Mouse (Mus musculus): ENCODE results near the gene Als2. TPM values are rescaled to one million over a fixed set of nuclear protein-coding genes. Genes with fewer than 3 reads are reported as not detected.

Gene Als2
- polyA plus RNA-seq, 1 experiment from 2014 or later = 14.0 TPM

DNA sequence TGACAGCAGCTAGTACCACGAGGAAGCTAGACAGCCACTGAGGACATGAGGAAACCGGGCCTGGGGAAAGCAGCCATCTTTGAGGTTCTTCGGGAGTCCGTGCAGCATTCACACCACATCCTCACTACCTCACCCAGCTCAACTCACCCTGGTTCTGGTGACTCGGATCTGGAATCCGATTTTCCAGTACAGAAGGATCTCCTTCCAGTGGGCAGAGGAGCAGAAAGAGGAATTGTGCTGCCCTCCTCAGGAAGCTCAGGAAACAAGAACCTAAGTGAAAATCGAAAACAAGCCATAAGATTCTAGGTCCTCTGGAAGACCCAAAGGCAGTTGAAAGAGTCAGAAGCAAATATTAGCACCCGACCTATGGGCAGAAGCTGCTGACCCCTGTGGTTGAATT lies 66.7 kb downstream of the Als2 start:
- no peak for DNase-seq (ENCODE audit: low spot score)
- 77% methylated on average over 8 of the region's 8 CpGs for WGBS
- Histone ChIP-seq H3K27ac (no peak overlapping the region), H3K9me3 (no peaks in the 10 kb centered on the region), H3K4me3 (no peak overlapping the region), H3K27me3 (ENCODE audit: insufficient read depth, poor library complexity, severe bottlenecking) (no peaks in the 10 kb centered on the region), H3K36me3 (peaks cover 35% of the 10 kb centered on the region), H3K4me1 (peaks cover 8% of the 10 kb centered on the region)

DNA sequence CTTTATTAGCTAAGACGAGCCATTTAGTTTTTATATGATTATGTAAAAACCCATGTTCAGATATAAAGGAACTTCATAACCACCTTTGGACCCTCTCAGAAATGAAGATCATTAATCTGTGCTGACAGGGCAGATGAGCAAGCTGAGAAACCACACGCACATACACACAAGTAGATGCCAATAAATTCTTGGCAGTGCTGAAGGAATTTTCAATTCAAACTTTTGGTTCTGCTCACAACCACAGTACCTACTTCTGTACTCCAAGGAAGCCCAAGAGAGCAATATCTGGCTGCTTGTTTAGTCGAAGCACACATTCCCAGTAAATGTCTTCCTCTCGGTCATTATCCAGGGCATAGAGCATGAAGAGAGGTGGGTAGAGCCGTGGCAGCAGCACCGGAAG lies 67.4 kb downstream of the Als2 start:
- no peak for DNase-seq (ENCODE audit: low spot score)
- Histone ChIP-seq H3K9me3 (no peaks in the 10 kb centered on the region), H3K27me3 (ENCODE audit: insufficient read depth, poor library complexity, severe bottlenecking) (no peaks in the 10 kb centered on the region), H3K4me3 (no peak overlapping the region), H3K4me1 (peaks cover 8% of the 10 kb centered on the region), H3K36me3 (peaks cover 36% of the 10 kb centered on the region), H3K27ac (no peak overlapping the region)
- WGBS = 88% methylated on average over 6 of the region's 6 CpGs

DNA sequence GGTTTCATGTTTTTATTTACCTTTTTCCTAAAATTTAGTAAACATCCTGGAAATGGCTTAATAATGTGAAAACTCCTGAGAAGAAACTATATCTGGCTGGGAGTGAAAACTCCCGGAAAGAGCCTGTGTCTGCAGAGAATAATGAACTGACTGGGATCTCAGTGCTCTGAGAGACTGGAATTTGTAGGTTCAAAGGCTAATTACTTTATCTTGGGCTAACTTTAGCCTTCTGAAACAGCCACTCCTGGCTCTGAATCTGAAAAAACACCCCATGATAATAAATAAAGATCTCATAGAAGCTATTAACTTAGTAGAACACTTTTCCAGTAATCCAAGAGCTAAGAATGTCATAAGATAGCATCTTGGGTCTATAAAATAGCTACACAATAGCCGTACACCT lies 68.5 kb downstream of the Als2 start:
- no peak overlapping the region for H3K4me3 ChIP-seq
- DNase-seq (ENCODE audit: low spot score) = no peak
- peaks cover 39% of the 10 kb centered on the region for H3K36me3 ChIP-seq
- no peaks in the 10 kb centered on the region for H3K9me3 ChIP-seq
- H3K27me3 ChIP-seq (ENCODE audit: insufficient read depth, poor library complexity, severe bottlenecking) = no peaks in the 10 kb centered on the region
- WGBS = 65% methylated on average over 2 of the region's 2 CpGs
- H3K4me1 ChIP-seq = peaks cover 8% of the 10 kb centered on the region
- H3K27ac ChIP-seq = no peak overlapping the region

DNA sequence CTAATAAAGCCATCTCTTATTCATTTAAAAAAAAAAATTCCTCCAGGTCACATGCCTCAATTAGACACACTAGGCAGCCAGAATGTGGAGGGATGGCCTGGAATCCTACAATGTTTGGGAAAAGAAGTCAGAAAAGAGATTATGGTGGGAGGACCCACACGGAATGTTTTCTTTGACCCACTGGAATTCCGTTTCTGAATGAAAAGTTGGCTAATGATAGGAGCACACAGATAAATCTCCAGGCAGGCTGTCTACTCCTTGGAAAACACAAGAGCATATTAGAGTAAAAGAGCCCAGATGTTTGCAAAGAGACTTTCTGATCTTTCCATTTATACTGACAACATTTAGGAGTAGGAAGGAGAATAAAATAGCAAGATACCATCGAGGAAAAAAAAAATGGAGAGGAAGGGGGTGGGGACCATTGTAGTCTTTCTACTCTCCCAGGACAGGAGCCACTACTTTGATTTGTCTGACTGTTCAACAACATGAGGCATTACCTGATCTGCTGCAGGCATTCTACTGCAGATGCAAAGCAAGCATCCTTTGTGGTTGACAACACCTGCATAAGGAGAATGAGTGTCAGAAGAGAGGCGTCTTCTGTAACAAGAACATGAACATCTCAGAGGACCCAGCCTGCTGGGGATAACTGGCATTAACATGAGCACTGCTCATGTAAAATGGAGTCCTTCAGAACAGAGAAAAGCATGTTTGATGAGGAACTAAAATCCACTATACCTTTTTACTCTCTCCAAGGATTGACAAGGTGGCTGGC lies 69.2 kb downstream of the Als2 start:
- H3K9me3 ChIP-seq = no peaks in the 10 kb centered on the region
- H3K27ac ChIP-seq = no peak overlapping the region
- peaks cover 46% of the 10 kb centered on the region for H3K36me3 ChIP-seq
- H3K27me3 ChIP-seq (ENCODE audit: insufficient read depth, poor library complexity, severe bottlenecking) = no peaks in the 10 kb centered on the region
- WGBS = 66% methylated on average over 4 of the region's 4 CpGs
- no peak for DNase-seq (ENCODE audit: low spot score)
- H3K4me3 ChIP-seq = no peak overlapping the region
- H3K4me1 ChIP-seq = peaks cover 5% of the 10 kb centered on the region

DNA sequence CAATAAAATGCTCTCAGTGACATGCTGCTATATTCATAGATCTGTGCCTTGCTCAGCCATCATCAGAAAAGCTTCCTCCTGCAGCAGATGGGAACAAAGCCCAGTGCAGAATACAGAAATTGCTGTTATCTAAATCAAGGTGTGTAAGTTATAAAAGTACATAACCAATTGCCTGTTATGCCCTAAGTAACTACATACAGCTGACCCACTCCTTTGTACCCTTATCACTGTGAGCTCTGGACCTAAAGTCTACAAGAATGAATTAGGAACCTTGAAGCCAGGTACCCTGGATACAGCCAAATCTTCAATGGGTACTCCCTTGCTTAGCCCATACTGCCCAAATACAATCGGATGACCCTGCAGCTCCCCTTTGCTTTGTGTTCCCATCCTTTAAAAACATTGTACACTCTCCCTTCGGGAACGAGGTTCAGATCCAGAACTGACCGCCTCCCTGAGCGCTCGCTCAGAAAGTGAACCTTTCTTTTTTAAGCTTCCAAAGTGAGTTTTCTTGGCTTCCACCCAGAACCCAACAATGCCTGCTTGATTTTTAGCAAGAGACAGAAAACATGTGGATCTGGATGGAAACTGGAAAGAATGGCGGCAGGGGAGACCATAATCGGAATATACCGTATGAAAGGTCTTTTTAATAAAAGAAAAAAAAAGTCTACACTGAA lies 70.7 kb downstream of the Als2 start:
- 90% methylated on average over 9 of the region's 9 CpGs for WGBS
- no peak for DNase-seq (ENCODE audit: low spot score)
- H3K27ac ChIP-seq = no peak overlapping the region
- H3K4me1 ChIP-seq = no peaks in the 10 kb centered on the region
- peaks cover 52% of the 10 kb centered on the region for H3K36me3 ChIP-seq
- no peaks in the 10 kb centered on the region for H3K9me3 ChIP-seq
- no peak overlapping the region for H3K4me3 ChIP-seq
- no peaks in the 10 kb centered on the region for H3K27me3 ChIP-seq (ENCODE audit: insufficient read depth, poor library complexity, severe bottlenecking)

DNA sequence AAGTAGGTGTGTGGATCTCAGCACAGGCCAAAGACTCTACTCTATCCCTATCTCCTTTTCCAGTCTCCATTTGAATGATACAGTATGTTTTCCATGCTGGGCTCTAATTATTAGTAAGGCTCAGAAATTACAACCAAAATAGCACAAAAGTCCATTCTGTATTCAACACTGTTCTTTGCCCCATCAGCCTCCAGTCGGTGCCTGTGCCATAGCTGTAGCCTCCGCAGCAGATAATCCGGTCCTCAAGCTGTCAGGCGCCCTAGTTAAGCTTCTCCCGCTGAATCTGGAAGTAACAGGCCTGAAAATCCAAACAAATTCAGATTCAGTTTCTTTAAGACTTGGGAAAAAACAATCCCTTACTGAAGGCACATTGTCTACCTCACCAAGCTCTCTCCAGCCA lies 73.1 kb downstream of the Als2 start:
- H3K27me3 ChIP-seq (ENCODE audit: insufficient read depth, poor library complexity, severe bottlenecking) = no peaks in the 10 kb centered on the region
- no peak overlapping the region for H3K27ac ChIP-seq
- H3K4me3 ChIP-seq = no peak overlapping the region
- DNase-seq (ENCODE audit: low spot score) = no peak
- no peaks in the 10 kb centered on the region for H3K4me1 ChIP-seq
- WGBS = 62% methylated on average over 5 of the region's 5 CpGs
- H3K36me3 ChIP-seq = peaks cover 41% of the 10 kb centered on the region
- H3K9me3 ChIP-seq = no peaks in the 10 kb centered on the region

DNA sequence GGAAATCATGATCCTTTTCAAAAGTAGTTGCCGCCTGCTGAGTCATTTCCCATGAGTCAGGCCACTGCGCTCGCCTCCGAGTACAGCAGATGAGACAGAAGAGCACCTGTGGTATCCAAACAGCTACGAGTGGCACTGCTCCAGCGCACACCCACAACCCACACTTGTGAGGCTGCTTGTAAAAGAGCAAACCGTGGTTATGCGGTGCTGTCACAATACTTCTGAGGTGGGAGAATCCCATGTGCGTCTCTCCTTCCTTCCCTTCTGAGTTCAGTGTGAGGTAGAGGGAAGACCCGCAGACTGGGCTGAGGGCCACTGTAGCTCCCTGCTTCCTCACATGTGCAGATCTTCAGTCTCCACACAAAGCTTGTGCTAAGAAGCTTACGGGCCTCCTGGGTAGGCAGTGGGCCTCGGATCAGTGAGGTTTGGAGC lies 74.0 kb downstream of the Als2 start, which contains the start of gene Mpp4:
Mpp4 (minus strand) TSS at position 360 of the 432 bp plus-strand sequence.
- H3K4me3 ChIP-seq = no peak within 1 kb of the TSS
- no peaks in the 10 kb centered on the region for H3K4me1 ChIP-seq
- WGBS = 67% methylated on average over 12 of the region's 12 CpGs
- no peak within 1 kb of the TSS for H3K27ac ChIP-seq
- DNase-seq (ENCODE audit: low spot score) = no peak
- peaks cover 41% of the 10 kb centered on the region for H3K36me3 ChIP-seq
- H3K9me3 ChIP-seq = no peaks in the 10 kb centered on the region
- no peaks in the 10 kb centered on the region for H3K27me3 ChIP-seq (ENCODE audit: insufficient read depth, poor library complexity, severe bottlenecking)

DNA sequence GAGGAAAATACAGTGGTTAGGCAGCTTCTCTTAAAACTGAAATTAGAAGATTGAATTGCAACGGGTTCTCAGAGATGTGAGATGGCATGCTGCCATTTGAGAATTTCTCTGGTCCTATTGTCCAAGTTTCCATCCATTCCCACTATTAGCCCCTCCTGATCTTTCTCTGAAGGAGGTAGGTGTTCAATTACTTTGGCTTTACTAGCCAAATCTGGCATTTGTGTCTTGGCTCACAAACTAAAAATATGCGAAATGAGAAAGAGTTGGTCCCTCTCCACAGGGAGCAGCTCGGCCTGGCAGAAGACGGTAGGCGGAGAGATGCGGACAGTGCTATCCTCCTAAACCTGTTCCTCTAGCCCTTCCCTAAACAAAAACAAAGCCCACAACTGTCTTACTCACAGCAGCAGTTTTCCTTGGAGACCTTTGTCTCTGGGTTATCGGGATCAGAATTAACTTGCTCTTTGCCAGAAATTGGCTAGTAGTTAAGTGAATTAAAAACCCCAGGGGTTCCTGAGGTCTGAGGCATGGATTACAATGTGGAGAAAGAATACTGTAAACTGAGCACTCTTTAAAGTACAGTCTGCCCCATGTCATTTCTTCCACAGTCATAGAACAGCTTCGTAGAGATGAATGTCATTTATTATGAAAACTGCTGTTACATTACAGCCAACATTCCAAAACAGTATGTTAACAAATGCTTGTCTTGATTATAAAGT lies 74.6 kb downstream of the Als2 start:
- H3K4me1 ChIP-seq = no peaks in the 10 kb centered on the region
- WGBS = 64% methylated on average over 8 of the region's 8 CpGs
- H3K27me3 ChIP-seq (ENCODE audit: insufficient read depth, poor library complexity, severe bottlenecking) = no peaks in the 10 kb centered on the region
- no peak overlapping the region for H3K27ac ChIP-seq
- no peaks in the 10 kb centered on the region for H3K9me3 ChIP-seq
- DNase-seq (ENCODE audit: low spot score) = no peak
- peaks cover 36% of the 10 kb centered on the region for H3K36me3 ChIP-seq
- H3K4me3 ChIP-seq = no peak overlapping the region

DNA sequence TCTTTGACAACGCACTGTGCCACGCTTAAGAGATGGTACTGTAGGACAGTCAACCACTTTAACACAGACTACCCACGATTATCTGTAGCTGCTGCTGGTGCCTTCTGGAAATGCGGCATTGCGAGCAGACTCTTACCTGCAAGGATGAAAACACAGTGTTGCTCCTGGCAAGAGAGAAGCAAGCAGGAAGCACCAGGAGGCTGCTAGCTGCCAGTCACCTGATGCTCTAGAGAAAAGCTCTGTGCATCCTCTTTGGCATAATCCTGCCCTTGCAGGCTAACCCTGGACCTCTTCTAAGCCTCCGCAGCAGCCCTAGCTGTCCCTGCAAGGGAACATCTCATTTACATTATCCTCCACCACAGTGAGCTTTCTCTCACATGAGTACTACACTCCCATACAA lies 75.6 kb downstream of the Als2 start:
- Histone ChIP-seq H3K27ac (no peak overlapping the region), H3K4me3 (no peak overlapping the region), H3K4me1 (no peaks in the 10 kb centered on the region), H3K9me3 (no peaks in the 10 kb centered on the region), H3K36me3 (peaks cover 25% of the 10 kb centered on the region), H3K27me3 (ENCODE audit: insufficient read depth, poor library complexity, severe bottlenecking) (no peaks in the 10 kb centered on the region)
- DNase-seq (ENCODE audit: low spot score) = no peak
- WGBS = 83% methylated on average over 6 of the region's 6 CpGs

DNA sequence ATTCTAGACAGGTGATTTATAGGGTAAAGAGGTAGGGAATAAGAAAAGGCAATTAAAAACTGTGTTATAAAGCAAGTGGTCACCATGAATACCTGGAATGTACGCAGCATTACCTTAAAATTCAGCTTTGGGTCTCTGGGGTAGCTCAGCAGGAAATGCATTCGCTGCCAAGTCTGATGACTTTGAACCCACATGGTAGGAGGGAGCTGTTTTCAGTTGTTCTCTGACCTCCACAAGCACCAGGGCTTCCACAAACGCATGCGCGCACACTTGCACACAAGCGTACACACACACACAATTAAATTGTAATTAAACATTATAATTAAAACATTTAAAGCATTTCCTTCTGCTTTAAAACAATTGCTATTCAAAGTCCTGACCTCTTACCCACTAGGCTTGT lies 76.2 kb downstream of the Als2 start:
- no peak overlapping the region for H3K27ac ChIP-seq
- 90% methylated on average over 6 of the region's 6 CpGs for WGBS

DNA sequence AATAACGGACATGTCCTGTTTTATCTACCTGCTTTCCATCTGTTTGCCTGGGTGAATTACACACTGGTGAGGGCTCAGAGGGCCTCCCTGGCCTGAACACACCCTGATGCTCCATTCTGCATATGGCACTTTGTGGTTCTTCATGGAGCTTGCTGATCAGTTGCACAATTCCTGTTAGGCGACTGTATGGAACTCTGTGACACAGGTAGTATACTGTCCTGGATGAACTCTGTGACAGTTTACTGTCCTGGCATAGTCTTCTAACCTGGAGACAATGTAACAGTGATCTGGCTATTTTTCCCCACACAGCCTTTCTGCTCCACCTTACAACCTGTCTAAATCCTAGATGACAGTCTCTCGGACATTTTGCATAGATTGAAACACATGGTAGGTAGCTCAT lies 77.9 kb downstream of the Als2 start:
- Histone ChIP-seq H3K27me3 (ENCODE audit: insufficient read depth, poor library complexity, severe bottlenecking) (no peaks in the 10 kb centered on the region), H3K9me3 (no peaks in the 10 kb centered on the region), H3K36me3 (peaks cover 14% of the 10 kb centered on the region), H3K4me1 (no peaks in the 10 kb centered on the region), H3K27ac (no peak overlapping the region), H3K4me3 (no peak overlapping the region)
- DNase-seq (ENCODE audit: low spot score) = no peak
- WGBS = 87% methylated on average over 3 of the region's 3 CpGs

More for the DNA sequence above, 76.2 kb downstream of the Als2 start:
- no peaks in the 10 kb centered on the region for H3K27me3 ChIP-seq (ENCODE audit: insufficient read depth, poor library complexity, severe bottlenecking)
- H3K4me1 ChIP-seq = no peaks in the 10 kb centered on the region
- peaks cover 22% of the 10 kb centered on the region for H3K36me3 ChIP-seq
- no peak overlapping the region for H3K4me3 ChIP-seq
- H3K9me3 ChIP-seq = no peaks in the 10 kb centered on the region
- DNase-seq (ENCODE audit: low spot score) = no peak

DNA sequence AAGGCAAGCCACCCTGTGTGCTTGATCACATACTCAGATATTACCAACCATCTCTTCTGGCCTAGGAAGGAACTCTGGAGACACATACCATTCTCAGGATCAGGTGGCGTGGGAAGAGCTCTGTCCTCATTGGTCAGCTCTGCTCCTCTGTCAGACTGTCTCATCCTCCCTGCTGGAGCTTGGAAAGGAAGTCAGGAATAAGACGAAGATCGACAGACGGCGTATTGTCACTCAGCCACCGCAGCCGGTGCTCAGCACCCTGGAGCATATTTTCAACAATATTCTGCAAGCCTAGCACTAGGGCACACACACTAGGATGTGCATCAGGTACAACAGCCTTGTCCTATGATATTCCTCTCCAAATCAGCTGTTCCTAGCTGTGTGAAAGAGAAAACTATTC lies 78.5 kb downstream of the Als2 start:
- Histone ChIP-seq H3K36me3 (peaks cover 13% of the 10 kb centered on the region), H3K4me3 (no peak overlapping the region), H3K4me1 (no peaks in the 10 kb centered on the region), H3K27me3 (ENCODE audit: insufficient read depth, poor library complexity, severe bottlenecking) (no peaks in the 10 kb centered on the region), H3K9me3 (no peaks in the 10 kb centered on the region), H3K27ac (no peak overlapping the region)
- WGBS = 79% methylated on average over 7 of the region's 7 CpGs
- no peak for DNase-seq (ENCODE audit: low spot score)

DNA sequence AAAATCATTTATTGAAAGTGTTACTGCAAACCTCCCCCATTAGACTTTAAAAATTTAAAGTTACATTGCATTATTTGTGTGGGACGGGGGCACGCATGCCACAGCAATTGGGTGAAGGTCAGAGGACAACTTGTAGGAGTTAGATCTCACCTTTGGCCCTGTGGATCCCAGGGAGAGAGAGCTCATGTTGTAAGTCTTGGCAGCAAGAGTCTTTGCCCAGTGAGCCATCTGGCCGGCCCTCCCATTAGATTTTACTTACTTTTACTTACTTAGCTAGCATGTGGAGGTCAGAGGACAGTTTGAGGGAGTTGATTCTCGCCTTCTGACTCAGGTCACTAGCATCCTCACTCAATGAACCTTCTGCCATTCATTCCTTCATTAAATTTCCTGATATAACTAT lies 79.2 kb downstream of the Als2 start:
- no peak overlapping the region for H3K4me3 ChIP-seq
- H3K9me3 ChIP-seq = no peaks in the 10 kb centered on the region
- 80% methylated on average over 4 of the region's 4 CpGs for WGBS
- H3K4me1 ChIP-seq = no peaks in the 10 kb centered on the region
- no peak for DNase-seq (ENCODE audit: low spot score)
- H3K36me3 ChIP-seq = peaks cover 6% of the 10 kb centered on the region
- no peaks in the 10 kb centered on the region for H3K27me3 ChIP-seq (ENCODE audit: insufficient read depth, poor library complexity, severe bottlenecking)
- no peak overlapping the region for H3K27ac ChIP-seq

Data from heart, embryonic 10.5 days (tissue).